Mouse (Mus musculus) hematopoietic stem cell, adult 5-6 weeks (primary cell): ENCODE data around the gene Mast1. TPM values are rescaled to one million over a fixed set of nuclear protein-coding genes. Genes with fewer than 3 reads are reported as not detected.

Source experiments
- ATAC-seq, 2 experiments: fragments of 125-278 bp in 1 of 2; replicated peaks in 1 of 2; 2 replicates each; pipeline ENCODE4 v1.8.0; 2016 to 2017; ENCODE audit warnings: inconsistent platforms in 2 of 2, mild to moderate bottlenecking in 2 of 2, moderate number of reproducible peaks in 2 of 2, low read depth in 1 of 2, moderate TSS enrichment in 1 of 2; ENCODE audit not compliant: low FRiP score in 2 of 2, poor library complexity in 2 of 2, severe bottlenecking in 2 of 2, insufficient read depth in 1 of 2, low TSS enrichment in 1 of 2
- total RNA-seq: library from RNA; stranded (forward); fragments of 172-1452, 232-1000 nt; gene quantifications from 2 replicates; pipeline ENCODE4 v1.2.3, GENCODE M21; 2017

The Mast1 gene
- total RNA-seq, 1 experiment from 2014 or later = 0.10 TPM

GRCm38 (mm10) chr8:84975434-84975833 lies 38.3 kb upstream of the Mast1 start:
- ATAC-seq = no peak

GRCm38 (mm10) chr8:84974543-84975142 lies 37.5 kb upstream of the Mast1 start:
- ATAC-seq = no peak

- ATAC-seq = no peak
Observed at GRCm38 (mm10) chr8:84973803-84974542, 36.8 kb upstream of the Mast1 start.

GRCm38 (mm10) chr8:84973079-84973478 lies 35.9 kb upstream of the Mast1 start:
- no peak for ATAC-seq

GRCm38 (mm10) chr8:84970913-84971312 lies 33.8 kb upstream of the Mast1 start:
- no peak for ATAC-seq

- ATAC-seq = no peak
Observed at GRCm38 (mm10) chr8:84970135-84970790, 33.1 kb upstream of the Mast1 start.

- ATAC-seq = peak; percentile 14 to 37; a peak in 2 of 4 replicates
Observed at GRCm38 (mm10) chr8:84969241-84970134, 32.3 kb upstream of the Mast1 start, which contains the start of the genes Gm49661, Prdx2 and Rnaseh2a. Gene Gm49661, minus strand, starts transcription at chr8:84969433. Gene Prdx2, plus strand, starts transcription at chr8:84969587. Gene Rnaseh2a, minus strand, starts transcription at chr8:84969767.

GRCm38 (mm10) chr8:84968650-84969049 lies 31.5 kb upstream of the Mast1 start:
- no peak for ATAC-seq

- ATAC-seq = no peak
Observed at GRCm38 (mm10) chr8:84967532-84968304, 30.6 kb upstream of the Mast1 start.

- ATAC-seq = no peak
Observed at GRCm38 (mm10) chr8:84966603-84967002, 29.4 kb upstream of the Mast1 start.

GRCm38 (mm10) chr8:84965731-84966291 lies 28.7 kb upstream of the Mast1 start:
- ATAC-seq = peak; percentile 93 to 94

GRCm38 (mm10) chr8:84963952-84964351 lies 26.8 kb upstream of the Mast1 start:
- ATAC-seq = no peak

- no peak for ATAC-seq
Observed at GRCm38 (mm10) chr8:84959811-84960210, 22.7 kb upstream of the Mast1 start.

GRCm38 (mm10) chr8:84956768-84957167 lies 19.6 kb upstream of the Mast1 start:
- peak; percentile 53 to 64; a peak in 2 of 4 replicates for ATAC-seq

GRCm38 (mm10) chr8:84952612-84953255 lies 15.6 kb upstream of the Mast1 start:
- peak; percentile 37 to 67 for ATAC-seq

- no peak for ATAC-seq
Observed at GRCm38 (mm10) chr8:84949753-84950152, 12.6 kb upstream of the Mast1 start.
